Mouse (Mus musculus) heart, postnatal 36 days (tissue): ENCODE measurements around the gene Atp8a2. TPM values are rescaled to one million over a fixed set of nuclear protein-coding genes. Genes with fewer than 3 reads are reported as not detected.
"Not testable (repeated sequence)": the region's sequence is repeated elsewhere in the genome, so short reads cannot be mapped to it uniquely, and the experiment has no call there.

Experiments
- DNase-seq, 2 experiments: peaks; one replicate each; pipeline ENCODE4 v3.0.0; 2021 to 2022
- intact Hi-C: fragments of 180-260 bp; cut with DNase I; formaldehyde crosslinking; loops from one replicate; pipeline ENCODE4 v1.15.1; 2025
- total RNA-seq, 2 experiments: library from RNA; stranded (reverse); gene quantifications; 2 replicates each; pipeline ENCODE4 v1.2.3; 2021

The Atp8a2 gene
- total RNA-seq, 2 experiments from 2014 or later, result 4.4 to 5.0 TPM

DNA sequence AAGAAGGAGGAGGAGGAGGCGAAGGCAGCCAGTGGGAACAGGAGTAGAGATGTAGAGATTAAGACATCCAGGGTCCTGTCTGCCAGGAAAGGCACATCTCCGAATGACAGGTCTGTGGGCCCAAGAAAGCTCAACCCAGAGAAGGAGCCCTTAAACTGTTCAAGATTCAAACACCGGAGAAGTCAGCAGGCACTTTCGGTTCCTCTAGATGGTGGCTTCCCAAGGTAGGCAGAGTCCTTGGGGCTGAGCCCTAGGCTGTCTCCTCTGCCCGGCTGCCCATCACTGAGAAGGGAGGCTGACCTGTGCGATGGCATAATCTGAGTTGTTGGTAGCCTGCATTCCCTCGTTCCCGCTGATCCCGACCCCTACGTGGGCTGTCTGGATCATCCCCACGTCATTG is 337.1 kb downstream of the Atp8a2 start:
- DNase-seq, result no peak
- intact Hi-C loops, result no loop called here

DNA sequence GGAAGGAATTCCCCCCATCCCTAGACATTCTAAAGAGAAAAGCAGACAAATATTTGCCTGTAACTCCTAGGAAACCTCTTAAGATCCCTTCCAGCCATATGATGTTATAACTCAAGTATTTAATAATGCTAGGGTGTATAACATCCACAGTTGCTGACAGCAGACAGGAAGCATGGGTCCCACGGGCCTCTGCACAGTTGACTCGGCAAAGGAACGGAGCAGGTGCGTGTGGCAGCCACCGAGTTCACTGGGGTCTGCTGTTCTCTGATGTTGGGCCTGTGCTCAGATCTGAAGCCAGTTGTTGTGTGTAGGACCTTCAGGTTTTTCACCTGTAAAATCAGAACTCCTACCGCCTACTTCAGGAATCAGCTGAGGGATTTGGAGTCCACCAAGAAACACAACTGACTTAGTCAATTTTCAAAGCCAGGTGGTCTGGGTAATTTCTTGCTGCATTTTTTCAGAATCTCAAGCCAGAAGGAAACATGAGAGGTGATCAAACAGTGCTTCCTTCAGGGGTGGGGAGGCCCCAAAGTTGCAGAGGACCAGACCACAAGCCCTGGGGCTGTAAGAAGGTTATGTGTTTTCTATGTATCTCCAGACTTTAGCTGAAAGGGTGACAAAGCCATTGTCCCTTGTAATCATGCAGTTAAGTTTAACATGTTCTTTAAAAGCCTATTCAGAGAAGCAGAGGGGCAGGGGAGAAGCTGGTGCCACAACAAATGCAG is 338.3 kb downstream of the Atp8a2 start:
- intact Hi-C loops, result no loop called here
- DNase-seq, result no peak

DNA sequence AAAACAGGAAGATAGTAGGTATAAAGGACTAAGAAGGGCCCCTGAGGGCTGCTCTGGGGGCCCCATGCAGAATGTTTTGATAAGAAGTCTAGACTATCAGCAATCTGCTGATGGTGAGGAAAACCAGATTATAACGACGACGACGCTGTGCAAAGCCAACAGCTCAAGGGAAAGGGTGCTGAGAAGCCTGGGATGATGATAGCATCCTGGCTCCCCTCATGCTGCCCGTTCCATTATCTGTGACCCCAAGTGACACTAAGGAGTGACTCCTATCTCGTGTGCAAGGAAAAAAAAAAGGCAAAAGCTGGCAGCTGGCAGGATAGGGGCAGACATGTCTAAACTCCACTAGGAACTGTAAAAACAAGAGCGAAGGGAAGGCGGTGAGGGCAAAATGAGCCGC is 343.8 kb downstream of the Atp8a2 start:
- no peak for DNase-seq
- intact Hi-C loops, result no loop called here

DNA sequence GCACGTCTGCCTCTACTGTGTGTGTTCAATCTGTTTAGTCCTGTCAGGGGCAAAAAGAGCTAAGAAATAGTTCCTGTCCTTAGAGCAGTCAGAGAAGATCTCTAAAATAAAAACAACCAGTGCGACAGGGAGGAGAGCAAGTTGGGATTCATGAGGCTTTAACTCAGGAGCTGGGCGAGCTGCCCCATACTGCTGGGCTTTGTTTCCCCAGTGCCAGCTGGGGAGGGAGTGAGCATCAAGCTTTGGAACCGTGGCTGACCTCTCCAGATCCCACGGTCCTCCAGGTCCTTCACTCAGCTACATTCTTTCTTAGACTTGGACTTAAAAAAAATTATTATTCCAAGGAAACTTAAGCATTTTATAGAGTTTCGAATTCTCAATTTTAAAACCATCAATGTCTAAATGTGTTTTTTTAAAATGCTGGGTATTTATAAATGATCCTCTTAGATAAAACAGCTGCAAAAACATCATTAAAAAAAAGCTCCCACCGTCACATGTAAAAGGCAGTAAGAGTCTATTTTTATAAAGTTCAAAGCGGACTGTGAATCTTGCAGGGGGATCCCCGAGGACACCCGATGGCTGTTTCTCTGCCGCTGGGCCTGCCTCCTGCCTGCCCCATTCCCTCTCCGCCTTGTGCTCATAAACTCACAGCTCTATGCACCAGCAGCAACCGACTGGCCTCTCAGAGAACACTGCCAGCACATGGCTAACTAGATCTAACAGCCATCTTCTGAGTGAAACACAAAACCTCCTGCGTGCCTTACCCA is 350.2 kb downstream of the Atp8a2 start:
- intact Hi-C loops, result no loop called here
- DNase-seq, result no peak

DNA sequence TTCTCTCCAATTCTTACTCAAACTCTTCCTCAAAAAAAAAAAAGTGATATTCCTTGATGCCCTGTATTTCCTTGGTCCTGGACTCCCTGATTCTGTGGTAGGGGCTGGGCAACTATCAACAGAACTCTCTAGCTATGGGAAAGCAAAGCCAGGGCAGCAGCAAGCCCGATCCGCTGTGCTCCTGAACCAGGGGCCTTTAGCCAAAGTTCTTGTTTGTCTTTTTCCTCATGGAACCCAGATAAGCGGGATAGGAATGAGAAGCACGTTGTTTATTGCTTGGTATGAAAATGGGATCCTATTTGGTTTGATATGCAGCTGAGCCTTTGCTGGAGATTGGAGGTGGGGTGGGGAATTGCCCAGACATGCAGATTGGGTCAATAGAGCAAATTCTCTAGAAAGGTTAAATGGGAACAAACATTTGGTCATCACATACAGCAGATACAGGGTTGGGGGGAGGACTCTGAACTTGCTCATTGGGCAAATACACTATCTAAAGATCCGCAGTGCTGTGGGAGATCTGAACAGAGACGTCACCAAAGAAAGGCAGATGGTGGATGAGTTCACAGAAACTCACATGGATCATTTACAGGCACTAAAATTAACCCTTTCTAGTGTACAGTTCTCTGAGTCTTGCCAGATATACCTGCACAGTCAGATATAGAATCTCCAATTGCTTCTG is 353.6 kb downstream of the Atp8a2 start:
- intact Hi-C loops, result no loop called here
- DNase-seq, result no peak

DNA sequence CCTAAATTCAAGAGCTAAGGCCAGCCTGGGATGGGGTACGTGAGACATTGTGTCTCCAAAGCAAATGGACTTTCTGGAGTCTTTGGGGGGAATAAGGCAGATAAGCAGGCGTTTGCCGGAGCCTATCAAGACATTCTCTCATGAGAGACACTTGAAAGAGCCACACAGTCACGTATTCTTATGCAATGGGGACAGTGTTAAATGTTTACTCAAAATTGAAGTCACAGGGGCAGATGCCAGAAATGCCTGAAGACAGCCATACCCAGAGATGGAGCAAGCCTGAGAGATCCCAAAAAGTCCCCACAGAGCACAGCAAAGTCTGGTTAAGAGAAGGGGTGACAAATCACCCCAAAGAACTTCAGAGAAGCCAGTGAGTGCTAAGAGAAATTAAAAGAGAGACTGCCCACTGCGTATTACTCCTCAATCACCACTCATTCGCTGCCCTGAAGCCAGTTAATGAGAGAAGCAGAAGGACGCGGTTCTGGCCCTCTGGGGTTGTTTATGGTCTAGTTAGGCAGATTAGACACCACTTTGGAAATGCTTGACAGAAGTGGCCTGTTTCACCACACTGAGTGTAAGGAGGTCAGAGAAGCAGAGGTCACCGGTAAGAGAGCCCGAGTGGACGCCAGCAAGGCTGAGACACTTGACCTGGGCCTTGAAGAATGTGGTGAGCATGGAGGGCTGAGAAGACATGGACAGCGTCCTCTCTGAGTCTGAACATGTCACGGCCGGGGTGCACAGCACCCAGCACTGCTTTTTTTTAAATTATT is 356.8 kb downstream of the Atp8a2 start:
- no peak for DNase-seq
- intact Hi-C loops, result no loop called here

DNA sequence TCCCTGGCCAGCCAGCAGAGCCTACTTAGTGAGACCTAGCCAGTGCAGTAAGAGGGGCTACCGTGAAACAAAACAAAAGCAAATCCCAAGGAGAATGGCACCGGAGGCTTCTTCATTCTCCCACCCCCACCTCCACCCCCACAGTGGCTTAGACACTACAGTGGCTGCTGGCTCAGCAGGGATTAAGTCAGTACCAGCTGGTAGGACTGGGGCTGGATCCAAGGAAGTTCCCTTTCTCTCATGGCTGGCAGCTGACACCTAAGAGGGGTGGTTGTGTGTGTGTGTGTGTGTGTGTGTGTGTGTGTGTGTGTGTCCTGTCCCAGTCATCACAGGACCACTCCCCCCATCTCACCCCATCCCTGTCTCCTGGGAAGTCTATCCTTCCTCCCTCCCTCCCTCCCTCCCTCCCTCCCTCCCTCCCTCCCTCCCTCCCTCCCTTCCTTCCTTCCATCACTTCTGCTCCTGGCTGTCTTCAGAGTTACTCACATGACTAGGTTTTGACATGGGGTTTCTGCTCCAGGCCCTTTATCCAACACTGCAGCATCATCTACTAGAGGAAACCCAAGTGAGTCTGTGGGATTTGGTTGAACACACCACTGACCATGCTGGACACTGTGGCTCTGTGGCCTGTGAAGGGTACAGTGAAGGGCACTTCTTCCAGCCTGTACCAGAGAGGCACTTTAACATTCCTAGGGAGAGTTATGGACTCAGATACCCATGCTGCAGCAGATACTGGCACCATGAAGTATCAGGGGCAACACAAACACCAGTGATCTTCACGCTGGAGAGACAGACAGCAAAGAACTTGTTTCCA is 358.3 kb downstream of the Atp8a2 start:
- not testable (repeated sequence) for DNase-seq

DNA sequence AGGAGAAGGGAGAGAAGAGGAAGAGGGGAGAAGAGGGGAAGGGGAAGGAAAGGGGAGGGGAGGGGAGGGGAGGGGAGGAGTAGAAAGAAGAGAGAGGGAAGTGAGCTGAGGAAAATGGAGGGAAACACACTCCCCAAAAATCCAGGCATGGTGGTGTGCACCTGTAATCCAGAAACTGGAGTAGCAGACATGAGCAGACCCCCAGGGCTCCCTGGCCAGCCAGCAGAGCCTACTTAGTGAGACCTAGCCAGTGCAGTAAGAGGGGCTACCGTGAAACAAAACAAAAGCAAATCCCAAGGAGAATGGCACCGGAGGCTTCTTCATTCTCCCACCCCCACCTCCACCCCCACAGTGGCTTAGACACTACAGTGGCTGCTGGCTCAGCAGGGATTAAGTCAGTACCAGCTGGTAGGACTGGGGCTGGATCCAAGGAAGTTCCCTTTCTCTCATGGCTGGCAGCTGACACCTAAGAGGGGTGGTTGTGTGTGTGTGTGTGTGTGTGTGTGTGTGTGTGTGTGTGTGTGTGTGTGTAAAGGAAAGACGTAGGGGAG is 359.2 kb downstream of the Atp8a2 start:
- DNase-seq, intact Hi-C loops: not testable (repeated sequence)

More for the DNA sequence above, 358.3 kb downstream of the Atp8a2 start:
- intact Hi-C loops, result not testable (repeated sequence)

DNA sequence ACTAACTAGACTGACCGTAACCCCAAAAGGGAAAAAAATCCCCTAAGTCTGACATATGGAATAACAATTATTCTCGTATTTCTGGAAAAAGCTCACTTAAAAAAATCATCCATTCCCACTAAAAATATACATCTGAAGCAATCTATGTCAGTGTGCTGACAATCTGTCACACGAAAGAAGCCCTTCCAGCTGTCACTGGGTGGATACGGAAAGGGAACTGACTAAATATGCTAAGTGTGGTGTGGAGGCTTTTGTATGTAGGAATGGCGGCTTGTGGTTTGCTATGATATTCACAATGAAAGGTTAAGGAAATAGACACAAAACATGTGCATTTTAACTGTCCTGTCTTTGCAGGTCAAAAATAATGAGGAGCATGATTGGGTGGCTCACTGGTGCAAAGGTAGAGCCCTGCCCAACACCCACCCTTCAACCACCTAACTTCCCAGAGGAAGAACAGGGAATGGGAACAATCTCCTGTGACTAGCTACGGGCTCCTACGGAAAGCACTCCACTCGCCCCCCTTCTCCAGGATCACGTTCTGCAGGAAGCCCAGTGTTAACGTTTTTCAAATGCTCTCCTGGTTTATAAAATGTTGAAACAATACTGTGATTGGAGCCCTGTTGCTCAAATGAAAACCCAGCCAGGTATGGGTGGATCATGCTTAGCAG is 360.0 kb downstream of the Atp8a2 start:
- no peak for DNase-seq
- intact Hi-C loops, result no loop called here

DNA sequence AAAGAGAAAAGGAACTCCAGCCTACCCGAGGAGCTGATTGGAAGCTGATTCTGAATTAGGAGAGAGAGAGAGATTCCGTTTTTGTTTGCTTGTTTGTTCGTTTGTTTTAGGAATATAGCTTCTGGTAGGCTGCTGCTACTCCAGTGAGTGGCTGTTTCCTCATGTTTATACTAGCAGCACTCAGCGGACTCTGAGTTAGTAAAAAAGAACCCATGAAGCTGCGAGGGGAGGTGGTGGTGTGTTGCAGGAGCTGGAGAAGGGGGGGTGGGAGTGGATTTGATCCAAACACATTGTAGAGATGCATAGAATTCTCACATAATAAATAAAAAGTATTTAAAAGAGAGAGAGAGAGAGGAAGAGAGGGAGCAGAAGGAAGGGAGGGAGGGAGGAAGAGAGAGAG is 367.4 kb downstream of the Atp8a2 start:
- intact Hi-C loops, result no loop called here
- DNase-seq, result no peak

DNA sequence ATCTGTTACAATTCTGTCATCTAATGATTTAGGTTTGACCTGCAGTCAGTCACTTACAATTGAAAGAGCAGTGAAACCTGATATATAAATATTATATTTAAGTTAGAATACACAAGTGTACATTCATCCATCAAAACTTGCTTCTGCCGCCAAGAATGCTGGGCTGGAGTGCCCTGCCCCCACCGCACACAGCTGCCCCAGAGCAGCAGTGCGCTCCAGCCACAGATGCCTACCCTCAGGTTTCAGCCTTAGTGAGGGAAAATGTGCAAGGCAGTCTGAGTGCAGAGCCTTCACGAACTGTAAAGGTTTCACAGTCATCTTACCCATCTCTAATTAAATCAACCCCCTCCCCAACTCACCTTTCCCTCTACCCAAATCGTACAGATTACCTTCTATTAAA is 369.6 kb downstream of the Atp8a2 start:
- no peak for DNase-seq
- intact Hi-C loops, result no loop called here

DNA sequence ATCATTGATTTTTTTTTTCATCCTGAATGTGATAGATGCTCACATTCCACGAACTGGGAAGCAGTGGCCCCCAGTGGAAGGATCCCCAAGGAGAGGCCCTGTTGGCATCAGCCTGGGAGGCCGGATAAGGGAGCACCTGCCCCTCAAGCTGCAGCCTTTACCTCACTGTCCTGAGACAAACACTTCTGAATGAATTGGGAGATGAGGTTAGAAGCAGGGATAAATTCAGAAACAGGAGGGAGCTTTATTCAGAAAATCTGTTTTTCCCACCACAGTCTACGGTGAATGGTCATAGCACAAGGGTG is 376.9 kb downstream of the Atp8a2 start:
- DNase-seq, result no peak
- intact Hi-C loops, result no loop called here

DNA sequence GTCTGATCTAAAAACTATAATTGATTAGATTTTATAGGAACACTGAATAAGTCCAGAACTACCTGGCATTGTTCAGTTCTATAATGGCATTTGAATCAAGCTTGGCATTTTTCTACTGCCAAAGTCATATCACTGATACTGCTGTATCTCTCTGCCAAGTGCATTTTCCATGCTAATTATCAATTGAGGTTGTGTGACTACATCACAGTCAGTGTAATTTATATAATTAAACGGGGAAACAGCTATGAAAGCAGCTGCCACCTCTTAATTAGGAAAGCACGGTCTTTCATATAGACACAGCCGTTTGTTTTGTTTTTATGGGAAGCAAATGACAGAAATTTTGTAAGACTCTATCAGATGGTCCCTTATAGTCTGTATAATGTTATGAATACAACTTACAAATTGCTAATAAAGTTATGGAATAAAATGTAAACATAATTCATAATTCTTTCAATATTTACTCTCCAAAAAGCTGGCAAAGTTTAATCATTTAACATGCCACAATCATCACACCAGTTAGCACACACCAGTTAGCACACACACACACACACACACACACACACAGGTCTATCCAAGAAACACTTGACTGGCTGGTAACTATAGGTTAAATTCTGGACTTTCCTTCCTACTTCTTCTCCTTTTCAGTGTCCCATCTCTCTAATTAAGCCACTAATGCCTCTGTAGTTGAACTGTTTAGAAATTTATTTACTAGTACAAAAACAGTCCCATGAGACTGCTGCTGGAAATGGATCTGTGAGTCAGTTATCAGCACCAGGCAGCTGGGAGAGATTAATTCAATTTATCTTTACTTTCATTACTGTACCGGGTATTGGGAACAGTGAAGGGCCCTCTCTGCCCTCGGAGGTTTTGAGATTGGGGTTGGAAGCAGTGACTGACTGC is 377.5 kb downstream of the Atp8a2 start:
- DNase-seq, result no peak
- intact Hi-C loops, result no loop called here

DNA sequence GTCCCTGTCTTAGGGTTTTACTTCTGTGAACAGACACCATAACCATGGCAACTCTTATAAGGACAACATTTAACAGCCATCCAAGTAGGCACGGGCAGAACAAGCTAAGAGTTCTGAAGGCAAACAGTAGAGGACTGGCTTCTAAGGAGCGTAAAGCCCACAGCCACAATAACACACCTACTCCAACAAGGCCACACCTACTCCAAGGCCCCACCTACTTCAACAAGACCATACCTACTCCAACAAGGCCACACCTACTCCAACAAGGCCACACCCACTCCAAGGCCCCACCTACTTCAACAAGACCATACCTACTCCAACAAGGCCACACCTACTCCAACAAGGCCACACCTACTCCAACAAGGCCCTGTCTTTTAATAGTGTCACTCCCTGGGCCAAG is 386.7 kb downstream of the Atp8a2 start:
- intact Hi-C loops, result not testable (repeated sequence)

DNA sequence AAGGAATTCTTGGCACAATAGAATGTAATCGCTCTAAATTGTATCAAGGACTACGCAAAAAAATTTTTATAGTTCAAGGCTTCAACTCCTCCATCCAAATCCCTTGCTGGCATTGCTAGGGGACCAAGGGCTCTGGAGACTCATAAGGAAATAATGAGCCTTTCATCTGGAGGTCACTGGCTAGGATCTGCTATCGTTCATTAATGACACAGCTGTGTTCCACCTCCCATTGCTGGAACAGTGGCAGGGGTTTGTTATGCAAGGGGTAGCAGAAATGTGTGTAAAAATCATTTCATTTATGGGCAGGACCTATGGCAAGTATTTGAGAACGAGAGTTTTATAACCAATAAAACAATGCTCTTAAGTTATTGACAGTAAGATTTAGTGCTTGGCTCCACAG is 387.2 kb downstream of the Atp8a2 start:
- intact Hi-C loops, result no loop called here
- no peak for DNase-seq

More for the DNA sequence above, 386.7 kb downstream of the Atp8a2 start:
- DNase-seq, result not testable (repeated sequence)

DNA sequence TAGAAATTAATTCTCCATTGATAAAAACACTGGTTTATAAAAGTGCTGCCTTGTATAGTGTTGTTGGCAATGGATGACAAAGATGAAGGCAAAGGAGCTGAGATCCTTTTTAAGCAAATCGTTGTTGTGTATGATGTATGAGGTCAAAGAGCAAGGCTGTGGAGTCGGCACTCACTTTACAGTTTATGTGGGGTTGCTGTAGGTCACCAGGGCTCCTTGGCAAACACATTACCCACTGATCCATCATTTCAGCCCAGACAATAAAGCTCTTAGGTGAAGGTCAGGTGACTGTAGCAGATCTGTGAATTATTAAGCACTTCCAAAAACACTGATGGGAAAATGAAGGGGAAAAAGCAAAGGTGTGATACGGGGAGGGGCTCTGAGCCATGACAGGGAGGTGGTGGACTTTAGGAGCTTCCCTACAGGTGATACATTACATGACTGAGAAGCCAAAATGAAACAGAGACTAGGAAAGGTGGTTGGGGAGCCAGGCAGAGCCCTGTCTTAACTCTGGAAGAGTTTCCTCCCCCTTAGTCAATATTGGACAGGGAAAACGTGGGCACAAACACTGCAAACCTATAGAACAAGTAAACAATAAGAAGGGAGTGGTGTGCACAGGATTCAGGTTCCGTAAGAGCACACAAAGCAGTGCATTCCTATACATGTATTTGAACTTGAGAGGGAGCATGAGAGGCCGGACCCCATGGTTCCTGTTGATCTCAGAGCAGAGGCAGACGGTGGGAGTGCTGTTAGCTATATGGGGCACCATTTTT is 389.3 kb downstream of the Atp8a2 start:
- DNase-seq, result no peak
- intact Hi-C loops, result no loop called here

DNA sequence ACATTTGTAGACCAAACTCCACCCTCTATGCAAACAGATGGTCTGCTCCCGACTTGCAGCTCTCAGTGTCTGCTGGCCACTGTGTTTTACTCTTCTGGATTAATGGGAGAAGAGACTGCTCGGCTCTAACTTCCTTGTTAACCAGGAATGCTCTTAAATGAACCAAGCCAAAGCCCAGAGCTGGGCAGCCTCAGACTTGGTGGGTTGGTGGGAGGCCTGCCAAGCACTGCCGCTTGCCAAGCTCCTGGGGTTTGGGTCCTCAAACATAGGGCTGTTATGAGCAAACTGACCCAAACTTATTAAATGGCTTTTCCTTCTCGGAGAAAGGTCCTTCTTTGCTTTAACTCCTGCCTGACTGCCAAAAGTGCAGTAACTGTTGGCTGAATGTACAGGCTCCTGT is 390.1 kb downstream of the Atp8a2 start:
- intact Hi-C loops, result no loop called here
- no peak for DNase-seq

DNA sequence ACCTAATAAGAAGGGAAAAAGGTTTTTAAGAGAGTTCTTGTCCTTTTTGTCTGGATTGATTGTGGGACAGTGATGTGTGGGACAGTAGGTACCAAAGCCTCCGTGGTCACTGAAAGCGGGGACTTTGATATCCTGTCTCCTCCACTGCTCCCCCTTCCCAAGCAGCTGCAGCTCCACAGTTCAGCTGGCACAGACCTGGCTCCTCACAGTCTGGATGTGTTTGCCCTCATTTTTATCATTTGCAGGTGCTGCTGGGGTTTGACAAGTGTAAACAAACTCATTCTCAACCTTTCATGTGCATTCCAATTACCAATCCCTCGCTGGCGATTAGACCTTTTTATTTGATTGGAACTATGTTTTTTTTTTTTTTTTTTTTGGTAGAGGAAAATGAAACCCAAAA is 390.8 kb downstream of the Atp8a2 start:
- DNase-seq, result no peak
- intact Hi-C loops, result no loop called here
